Mouse (Mus musculus) heart, adult 18-20 months (tissue): ENCODE data around the gene Atxn1. TPM values are rescaled to one million over a fixed set of nuclear protein-coding genes. Genes with fewer than 3 reads are reported as not detected.

Experiments
- DNase-seq, 2 experiments: peaks; one replicate each; pipeline ENCODE4 v3.0.0; 2021 to 2022; ENCODE audit warnings: mixed read lengths in 1 of 2
- total RNA-seq, 2 experiments: library from RNA; stranded (reverse); gene quantifications; 2 replicates each; pipeline ENCODE4 v1.2.3; 2021

The Atxn1 gene
- total RNA-seq, 2 experiments from 2014 or later: 28.5 to 34.3 TPM

DNA sequence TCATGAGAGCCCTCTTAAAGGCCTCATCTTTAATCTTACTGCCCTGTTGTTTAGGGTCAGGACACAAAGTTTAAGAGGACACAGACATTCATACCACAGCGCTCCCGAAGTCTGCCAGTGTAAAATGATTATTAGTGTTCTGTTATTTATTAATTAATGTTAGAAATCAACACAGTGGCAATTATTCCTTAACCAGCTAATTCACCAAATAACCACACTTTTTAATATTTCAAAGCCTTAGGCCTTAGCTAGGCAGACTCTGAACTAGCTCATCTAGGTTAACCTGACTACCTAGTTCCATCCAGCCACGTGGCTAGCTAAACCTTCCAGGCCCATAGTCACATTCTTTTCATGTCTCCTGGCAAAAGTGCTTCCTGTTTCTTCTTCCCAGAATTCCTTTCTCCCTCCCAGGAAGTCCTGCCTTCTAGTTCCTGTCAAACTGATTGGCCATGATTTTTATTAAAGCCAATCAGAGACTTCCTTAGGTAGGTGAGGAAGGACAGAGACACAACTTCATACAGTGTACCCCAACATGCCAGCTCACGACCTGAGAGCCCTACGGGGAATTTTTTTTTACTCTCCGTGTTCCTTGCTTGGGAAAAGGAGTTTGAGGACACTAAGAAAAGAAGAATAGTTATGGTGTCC lies 439.9 kb downstream of the Atxn1 start:
- DNase-seq: no peak

DNA sequence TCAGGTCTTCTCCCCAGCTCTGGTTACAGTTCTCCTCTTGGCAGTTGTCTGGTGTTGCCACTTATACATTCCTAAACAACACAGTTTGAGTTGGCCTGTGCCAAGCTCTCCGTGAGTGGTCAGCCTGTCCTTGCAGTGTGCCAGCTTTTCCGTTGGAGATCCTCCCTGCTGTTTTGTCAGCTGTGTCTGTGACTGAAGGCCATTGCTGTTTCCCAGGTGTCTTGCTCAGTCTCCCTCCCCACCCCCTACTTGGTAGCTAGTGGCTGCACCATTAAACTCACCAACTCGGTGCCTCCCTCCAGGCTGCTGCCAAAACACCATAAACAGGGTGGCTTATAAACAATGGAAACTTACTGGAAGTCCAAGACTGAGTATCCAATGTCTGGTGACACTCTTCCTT lies 440.5 kb downstream of the Atxn1 start:
- DNase-seq: peak; percentile 49 to 67

DNA sequence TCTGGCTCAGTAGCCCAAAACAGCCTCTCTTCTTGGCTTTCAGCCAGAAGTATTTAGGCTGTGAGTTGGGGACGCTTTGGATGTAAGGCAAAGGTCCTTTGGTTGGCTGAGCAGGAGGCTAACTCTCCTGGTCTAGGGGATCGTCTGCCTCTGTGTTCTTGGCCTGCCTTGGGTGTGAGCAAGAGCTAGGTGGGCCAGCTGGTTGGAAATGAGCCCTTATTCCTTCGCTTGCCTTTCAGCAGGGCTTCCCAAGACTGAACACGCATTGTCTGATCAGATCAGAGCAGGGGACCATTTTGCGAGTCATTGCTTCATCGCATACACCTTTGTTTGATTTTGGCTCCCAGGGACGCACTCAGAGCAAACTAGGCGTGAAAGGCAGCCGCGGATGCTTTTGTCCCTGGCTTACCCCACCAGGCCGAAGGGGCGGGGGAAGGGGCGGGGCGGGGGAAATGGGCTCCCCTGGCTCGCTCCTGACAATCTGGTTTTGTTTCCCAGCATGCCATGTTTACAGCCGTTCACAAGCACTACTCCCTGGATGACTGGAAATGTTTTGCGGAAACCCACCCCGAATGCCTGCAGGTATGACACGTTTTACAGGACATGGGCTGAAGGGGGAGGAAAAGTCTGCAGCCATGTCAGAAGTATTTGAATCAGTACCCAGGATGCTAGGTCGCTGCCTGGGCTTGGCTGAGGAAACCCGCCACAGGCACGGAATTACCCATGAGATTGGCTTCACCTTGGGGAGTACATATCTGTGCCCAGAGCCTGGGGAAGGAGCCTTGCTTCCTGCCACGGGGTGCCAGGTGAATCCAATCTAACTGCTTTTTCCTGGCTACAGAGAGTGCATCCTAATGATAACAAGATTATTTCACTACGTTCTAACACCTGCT lies 448.1 kb downstream of the Atxn1 start:
- peak in 1 of 2 experiments; percentile 39 for DNase-seq

DNA sequence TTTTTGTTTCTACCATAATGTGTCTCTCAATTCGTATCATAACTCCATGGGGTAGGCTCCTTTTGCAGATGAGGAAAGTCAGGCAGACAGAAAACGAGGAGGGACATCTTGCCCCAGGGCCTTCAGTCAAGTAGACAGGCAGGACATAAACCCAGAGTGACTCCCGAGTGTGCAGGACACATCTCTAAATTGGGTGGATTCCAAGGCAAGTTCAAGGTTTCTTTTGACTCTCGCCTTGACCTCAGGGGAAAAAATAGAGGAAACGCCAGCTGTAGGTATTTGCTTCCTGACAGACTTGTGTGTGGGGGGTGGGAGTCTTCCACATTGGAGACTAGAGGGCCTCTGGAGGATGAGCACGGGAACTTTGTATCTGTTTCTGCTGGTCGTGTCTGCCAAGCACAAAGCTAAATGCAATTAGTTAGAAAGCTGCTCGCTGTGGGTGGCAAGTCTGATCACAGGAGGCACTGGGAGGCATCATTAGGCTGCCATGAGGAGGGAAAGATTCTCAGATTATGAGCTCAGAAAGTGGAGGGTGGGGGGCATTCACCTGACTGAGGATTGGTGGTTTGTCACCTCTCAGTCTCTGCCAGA lies 449.9 kb downstream of the Atxn1 start:
- DNase-seq: no peak

DNA sequence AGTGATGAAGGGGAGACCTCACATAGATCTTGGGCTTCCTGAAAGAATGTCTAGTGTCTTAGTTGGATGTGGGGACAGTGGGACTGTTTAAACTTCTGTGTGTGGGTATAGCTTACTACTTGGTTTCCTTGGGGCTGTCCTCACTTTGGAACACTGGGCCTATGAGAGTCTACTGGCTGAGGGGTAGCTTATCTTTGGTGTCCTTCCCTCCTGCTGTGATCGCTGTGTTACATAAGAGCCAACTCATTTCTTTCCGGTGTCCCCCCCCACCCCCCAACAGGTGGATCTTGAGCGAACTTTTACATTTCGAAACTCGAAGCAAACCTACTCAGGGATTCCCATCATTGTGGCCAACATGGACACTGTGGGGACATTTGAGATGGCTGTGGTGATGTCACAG lies 450.7 kb downstream of the Atxn1 start:
- no peak for DNase-seq

DNA sequence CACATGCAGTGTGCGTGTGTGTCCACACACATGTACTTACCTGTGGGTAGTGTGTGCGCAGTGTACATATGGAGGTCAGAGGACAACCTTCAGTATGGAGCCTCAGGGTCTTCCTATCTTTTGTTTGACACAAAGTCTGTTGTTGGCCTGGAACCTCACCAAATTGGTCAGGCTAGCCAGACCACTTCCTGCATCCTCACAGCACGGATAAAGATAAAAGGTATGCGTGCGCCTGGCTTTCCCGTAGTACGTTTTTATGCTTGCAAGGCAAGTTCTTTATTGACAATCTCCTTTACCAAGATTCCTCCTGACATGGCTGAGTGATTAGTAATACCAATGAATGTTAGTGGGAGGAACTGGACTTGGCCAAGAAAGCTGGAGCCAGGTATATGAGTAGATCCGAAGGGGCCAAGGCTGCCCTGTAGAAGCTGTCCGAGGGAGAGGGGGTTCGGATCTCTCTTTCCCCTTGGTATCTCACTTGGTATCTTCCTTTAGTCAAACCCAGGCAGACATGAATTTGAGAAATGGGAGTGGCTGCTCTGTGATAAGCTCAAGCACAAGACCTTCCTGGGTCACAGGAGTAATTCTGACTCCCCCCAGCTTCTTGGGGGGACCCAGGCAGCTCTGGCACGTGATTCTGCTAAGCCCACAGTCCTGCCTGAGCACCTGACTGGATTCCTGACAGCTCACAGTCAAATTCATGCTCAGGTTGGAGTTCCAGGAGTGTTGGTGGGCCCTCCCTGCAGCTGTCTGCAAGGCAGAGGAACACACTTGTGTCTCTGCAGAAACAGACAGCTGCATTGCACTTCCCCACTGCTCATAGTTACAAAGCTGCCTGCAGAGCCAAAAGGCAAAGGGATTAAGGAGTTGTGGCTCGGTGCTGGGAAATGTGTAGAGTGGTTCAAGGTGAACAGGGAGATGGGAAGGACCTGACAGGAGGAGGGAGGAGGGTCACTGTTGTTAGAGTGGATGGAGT lies 451.5 kb downstream of the Atxn1 start:
- no peak for DNase-seq

DNA sequence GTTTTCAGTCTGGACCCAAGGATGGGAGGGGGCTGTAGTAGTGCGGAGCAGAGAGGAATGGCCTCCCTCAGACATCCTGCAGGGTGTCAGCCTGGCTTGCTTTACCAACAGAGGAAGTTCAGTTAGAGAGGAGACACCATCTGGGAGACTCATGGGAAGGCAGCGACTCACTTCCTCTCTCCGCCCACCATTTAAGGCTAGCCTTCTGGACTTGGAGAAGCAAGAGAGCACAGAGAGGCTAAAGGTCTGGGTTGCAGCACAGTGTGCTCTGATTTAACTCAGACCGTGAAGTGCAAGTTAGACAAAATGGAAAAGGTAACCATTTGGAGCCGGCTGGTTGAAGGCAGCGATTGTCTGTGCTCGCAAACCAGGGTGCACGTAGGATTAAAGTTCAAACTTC lies 452.3 kb downstream of the Atxn1 start:
- DNase-seq: peak in 1 of 2 experiments; percentile 74

DNA sequence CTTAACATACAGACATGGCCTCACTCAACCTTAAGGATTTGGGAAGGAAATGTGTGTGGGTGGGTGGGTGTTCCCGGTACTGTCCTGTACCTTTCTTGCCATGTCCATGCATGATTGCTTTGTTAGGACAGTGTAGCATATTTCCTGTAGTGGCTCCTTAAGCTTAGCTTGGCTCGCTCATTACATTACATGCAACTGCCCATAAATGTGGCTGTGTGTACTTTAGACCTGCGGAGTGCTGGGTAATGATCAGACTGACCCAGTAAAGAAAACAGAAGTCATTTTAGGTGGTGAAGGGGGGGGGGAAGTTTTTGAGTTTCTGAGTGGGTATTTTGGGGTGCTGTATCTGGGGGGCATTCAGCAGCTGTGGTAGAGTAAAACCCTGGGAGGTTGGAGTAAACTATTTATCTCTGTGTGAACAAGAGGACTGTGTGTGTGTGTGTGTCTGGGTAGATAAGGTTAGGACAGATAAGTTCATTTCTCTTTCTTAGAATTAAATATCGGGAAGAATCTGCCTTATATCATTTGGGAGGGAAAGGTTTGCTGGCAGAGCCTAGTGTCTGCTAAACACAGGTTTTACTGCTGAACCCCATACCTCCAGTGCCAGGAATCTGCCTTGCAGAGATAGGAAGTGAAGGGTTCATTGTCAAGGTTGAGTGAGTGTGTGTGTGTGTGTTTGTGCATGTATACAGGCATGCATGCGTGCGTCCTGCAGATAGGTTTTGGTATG lies 452.9 kb downstream of the Atxn1 start:
- DNase-seq: no peak

DNA sequence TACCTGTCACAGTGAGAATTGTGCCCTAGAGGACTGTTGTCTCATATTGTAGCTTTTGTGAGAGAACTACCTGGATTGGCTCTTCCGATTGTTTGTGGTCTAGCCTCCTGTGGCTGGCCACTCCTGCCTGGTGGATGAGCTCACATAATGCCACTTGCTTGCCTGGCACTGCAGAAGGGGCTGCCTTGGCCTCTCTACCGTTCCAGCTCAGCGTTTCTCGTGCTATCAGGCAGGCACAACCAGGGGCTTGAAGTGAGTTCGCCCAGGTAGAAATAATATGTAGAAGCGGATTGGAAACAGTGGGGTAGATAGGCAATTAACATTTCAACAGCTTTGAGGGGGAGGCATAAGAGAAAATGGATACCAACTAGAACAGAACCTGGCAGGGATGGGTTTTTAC lies 455.4 kb downstream of the Atxn1 start:
- DNase-seq: no peak

DNA sequence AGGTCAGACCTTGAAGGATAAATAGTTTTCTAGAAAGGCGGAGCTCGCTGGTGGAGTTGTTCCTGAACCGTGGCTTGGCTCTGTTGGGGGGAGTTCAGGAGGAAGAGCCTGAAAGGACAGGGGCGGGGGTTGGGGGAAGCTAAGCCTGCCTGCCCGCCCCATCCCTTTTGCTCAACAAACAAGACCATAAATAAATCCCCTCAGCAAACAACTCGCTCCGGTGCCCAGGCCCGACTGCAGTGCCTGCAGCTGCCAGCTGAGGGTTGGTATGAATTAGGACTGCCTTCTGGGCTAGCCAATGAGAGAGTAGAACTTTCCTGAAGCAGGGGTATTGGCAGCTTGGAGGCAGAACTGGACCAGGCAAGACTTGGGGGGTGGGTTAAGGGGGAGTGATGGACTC lies 456.3 kb downstream of the Atxn1 start:
- DNase-seq: peak; percentile 76 to 83

DNA sequence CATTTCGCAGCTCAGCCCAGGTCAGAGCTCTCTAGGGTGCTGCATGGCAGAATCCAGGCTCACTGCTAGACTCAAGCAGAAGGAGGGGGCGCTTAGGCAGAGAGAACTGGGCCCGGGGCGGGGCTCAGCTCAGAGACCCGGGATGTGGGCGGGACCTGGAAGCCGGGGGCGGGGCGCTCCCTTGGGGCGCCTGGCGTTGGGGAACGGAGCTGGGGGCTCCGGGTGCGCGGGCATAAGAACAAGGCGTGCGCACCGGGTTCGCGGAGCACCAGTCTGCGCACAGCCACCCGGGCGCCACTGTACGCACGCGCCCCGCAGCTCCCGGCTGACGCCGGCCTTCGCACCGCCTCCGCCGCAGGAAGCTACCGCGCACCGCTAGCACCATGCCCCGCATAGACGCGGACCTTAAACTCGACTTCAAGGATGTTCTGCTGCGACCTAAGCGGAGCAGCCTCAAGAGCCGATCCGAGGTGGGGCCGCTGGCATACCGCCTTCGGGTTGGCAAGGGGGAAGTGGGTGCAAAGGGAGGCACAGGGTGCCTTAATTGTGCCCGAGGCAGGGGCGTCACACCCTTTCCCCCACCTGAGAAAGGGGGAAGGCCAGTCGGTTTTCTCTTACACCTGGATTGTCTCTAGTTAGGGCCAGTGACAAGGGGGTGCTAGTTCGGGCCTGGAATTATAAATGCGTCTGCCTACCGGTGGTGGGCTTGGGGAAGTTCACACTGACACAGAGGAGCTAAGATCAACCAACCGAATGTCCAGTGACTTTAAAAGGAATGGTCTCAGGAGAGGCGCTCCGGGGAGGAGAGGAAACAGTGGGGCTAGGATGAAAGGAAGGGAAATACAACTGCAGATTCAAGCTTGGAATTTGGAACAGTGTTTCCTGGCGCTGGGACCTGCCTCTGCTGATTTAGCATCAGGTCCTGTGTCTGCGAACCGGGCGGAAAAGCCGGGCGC lies 457.3 kb downstream of the Atxn1 start, which contains the start of gene Gmpr:
Gmpr (plus strand) TSS at position 171 of the 956 bp plus-strand sequence.
- DNase-seq: peak; percentile 81 to 82

DNA sequence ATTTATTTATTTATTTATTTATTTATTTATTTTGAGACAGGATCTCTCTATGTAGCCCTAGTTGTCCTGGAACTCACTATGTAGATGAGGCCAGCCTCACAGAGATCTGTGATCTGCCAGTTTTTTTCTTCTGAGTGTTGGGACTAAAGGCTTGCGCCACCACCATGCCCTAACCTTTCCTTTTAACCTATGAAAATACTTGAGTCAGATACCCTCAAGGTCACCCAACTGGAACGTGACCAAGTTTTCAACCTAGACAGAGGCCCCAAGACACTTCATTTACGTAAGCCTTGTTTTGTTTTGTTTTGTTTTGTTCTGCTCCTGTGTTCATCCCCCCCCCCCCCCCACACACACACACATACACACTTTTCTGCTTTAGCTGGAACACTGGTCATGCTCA lies 459.3 kb downstream of the Atxn1 start:
- no peak for DNase-seq

DNA sequence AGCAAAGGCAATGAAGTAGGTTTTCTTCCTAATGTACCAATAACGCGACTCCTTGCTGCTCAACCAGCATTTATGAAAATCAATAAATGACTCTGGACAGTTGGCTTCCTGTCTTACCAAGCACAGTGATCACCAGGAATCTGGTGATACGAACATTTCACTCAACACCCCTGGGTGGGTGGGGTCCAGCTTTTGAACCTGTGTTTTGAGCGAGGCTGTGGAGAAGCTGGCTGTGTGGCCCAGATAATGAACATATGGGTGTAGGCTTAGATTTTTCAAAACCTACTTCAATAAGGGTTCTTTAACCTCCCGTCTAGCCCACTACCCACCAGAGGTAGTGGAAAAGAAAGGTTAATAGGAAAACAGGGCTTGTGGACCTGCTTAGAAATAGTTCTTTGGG lies 462.0 kb downstream of the Atxn1 start:
- DNase-seq: no peak

DNA sequence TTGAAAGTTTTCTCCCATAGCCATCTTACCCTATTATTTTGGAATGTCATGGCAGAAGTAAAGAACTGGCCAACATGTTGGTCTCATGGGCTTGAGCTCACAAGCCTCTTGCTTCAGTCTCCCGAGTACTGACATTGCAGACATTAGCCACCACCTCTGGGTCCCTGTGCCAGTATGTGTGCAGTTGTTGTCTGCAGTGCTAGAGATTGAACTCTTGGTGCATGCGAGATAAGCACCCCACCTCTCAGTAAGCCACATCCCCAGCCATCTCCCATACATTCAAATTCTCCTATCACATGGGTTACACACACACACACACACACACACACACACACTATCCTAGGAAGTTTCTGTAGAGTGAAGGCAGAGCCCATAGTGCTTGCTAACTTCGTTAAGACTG lies 464.9 kb downstream of the Atxn1 start:
- no peak for DNase-seq
